Mouse (Mus musculus) heart, adult 2 months (tissue): ENCODE measurements around the gene Erc2. TPM values are rescaled to one million over a fixed set of nuclear protein-coding genes. Genes with fewer than 3 reads are reported as not detected.
A peak's percentile ranks its signal among the peaks of the same experiment; 100 is the strongest.

Source experiments
- DNase-seq, 2 experiments: peaks; one replicate each; pipeline ENCODE4 v3.0.0; 2021
- H3K27ac ChIP-seq: fragments of 200-600 bp; 2 replicates; pipeline ENCODE4 v1.8.1; 2022
- H3K27me3 ChIP-seq: fragments of 200-500 bp; 2 replicates; pipeline ENCODE4 v1.6.1; 2012; ENCODE audit warnings: mild to moderate bottlenecking, low read length, inconsistent platforms, mixed read lengths; ENCODE audit not compliant: control insufficient read depth, insufficient read depth
- H3K36me3 ChIP-seq: fragments of 200-500 bp; 2 replicates; pipeline ENCODE4 v1.6.1; 2012; ENCODE audit warnings: low read length, inconsistent platforms; ENCODE audit not compliant: control insufficient read depth, insufficient read depth
- H3K4me1 ChIP-seq: fragments of 200-500 bp; 2 replicates; pipeline ENCODE4 v1.6.1; 2011; ENCODE audit warnings: low read length; ENCODE audit not compliant: control insufficient read depth, insufficient read depth
- H3K4me3 ChIP-seq: fragments of 200-600 bp; 2 replicates; pipeline ENCODE4 v1.8.1; 2022
- H3K79me2 ChIP-seq: fragments of 200-500 bp; replicated peaks from 2 replicates; pipeline ENCODE4 v1.6.1; 2012; ENCODE audit warnings: mild to moderate bottlenecking, inconsistent platforms, low read length, moderate library complexity, mixed read lengths; ENCODE audit not compliant: control insufficient read depth, insufficient read depth
- H3K9ac ChIP-seq: fragments of 200-500 bp; 2 replicates; pipeline ENCODE4 v1.6.1; 2012; ENCODE audit warnings: low read depth, mild to moderate bottlenecking, control low read depth, inconsistent platforms, low read length, mixed read lengths
- CTCF ChIP-seq: fragments of 200-600 bp; IDR thresholded peaks from 2 replicates; pipeline ENCODE4 v1.8.1; 2022; ENCODE audit warnings: antibody characterized with exemption, mild to moderate bottlenecking, moderate library complexity
- EP300 ChIP-seq: fragments of 200-500 bp; IDR thresholded peaks from 2 replicates; pipeline ENCODE4 v1.6.1; 2011; ENCODE audit warnings: low read depth, low read length, control low read depth; ENCODE audit not compliant: insufficient read depth
- POLR2A ChIP-seq: fragments of 200-500 bp; IDR thresholded peaks from 2 replicates; pipeline ENCODE4 v1.6.1; 2011; ENCODE audit warnings: mild to moderate bottlenecking, low read depth, low read length, control low read depth; ENCODE audit not compliant: insufficient read depth
- WGBS: fragments of 180-500 bp; shearing (Covaris S2); methylation state at CpG from one replicate; pipeline ENCODE4 v1.1.7; 2018; 5-methylcytosine and 5-hydroxymethylcytosine counted together
- intact Hi-C: fragments of 180-260 bp; cut with DNase I; formaldehyde crosslinking; loops from one replicate; pipeline ENCODE4 v1.15.1; 2025
- polyA plus RNA-seq: library from polyadenylated mRNA; depleted of rRNA; stranded (reverse); fragments of >200 nt; gene quantifications from 2 replicates; pipeline ENCODE4 v1.2.3, GENCODE M21; 2012
- total RNA-seq, 2 experiments: library from RNA; stranded (reverse); gene quantifications; 2 replicates each; pipeline ENCODE4 v1.2.3; 2021

The Erc2 gene
- total and polyA plus RNA-seq, 3 experiments = 0.49 to 0.68 (median 0.64) TPM

DNA sequence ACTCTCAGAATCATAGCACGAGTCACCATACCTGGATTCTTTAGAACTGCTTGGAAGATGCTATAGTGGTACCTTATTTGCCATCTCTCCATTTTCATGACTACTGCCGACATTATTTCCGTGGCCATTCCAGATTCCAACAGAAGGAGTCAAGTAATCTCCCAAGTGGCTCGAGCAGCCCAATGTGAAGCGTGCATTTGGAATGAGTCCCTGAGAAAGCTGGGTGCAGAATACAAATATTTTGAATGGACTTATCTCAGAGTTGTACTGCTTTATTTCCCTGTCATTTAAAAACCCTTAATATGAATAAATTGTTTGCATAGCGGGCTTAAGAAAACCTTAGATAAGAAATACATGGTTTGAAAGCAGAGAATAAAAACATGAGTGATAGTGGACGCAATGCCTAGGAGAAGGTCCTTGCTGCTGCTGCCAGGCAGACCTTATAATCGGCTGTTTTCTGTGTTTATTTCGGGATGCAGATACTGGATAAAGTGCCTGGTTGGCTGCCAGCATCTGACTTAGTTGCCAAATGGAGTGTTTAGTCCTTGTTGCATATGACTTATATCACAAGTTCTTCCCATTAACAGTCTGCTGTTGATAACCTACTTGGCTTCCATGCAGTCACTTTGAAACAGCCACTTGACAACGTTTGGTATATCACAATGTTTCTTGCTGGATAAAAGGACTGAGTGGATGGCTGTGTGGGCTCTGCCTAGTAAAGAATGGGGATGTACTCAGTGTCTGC, 388.5 kb downstream of the Erc2 start:
- Histone ChIP-seq H3K4me1 (no peaks in the 10 kb centered on the region), H3K79me2 (no peaks in the 10 kb centered on the region), H3K36me3 (no peaks in the 10 kb centered on the region), H3K27me3 (no peaks in the 10 kb centered on the region), H3K27ac (no peak overlapping the region), H3K4me3 (no peak overlapping the region), H3K9ac (no peak overlapping the region)
- WGBS = 31% methylated on average over 10 of the region's 10 CpGs
- DNase-seq = peak; percentile 22
- TF ChIP-seq POLR2A = no peak
- TF ChIP-seq EP300 = no peak
- TF ChIP-seq CTCF = no peak
- intact Hi-C loops = no loop called here

GRCm38 (mm10) chr14:28023199-28023598, 401.0 kb downstream of the Erc2 start:
- Histone ChIP-seq H3K36me3 (no peaks in the 10 kb centered on the region), H3K79me2 (no peaks in the 10 kb centered on the region), H3K4me1 (no peaks in the 10 kb centered on the region), H3K4me3 (no peak overlapping the region), H3K9ac (no peak overlapping the region), H3K27me3 (0 out of 2 replicates have a peak, but pooled peaks cover 1% of the 10 kb centered on the region), H3K27ac (no peak overlapping the region)
- intact Hi-C loops = no loop called here
- DNase-seq = no peak
- TF ChIP-seq CTCF = no peak
- TF ChIP-seq POLR2A = no peak
- no peak for TF ChIP-seq EP300
- 84% methylated on average over 6 of the region's 6 CpGs for WGBS

- TF ChIP-seq CTCF = no peak
- no peak for TF ChIP-seq EP300
- no peak for TF ChIP-seq POLR2A
- Histone ChIP-seq H3K79me2 (no peaks in the 10 kb centered on the region), H3K4me1 (no peaks in the 10 kb centered on the region), H3K36me3 (no peaks in the 10 kb centered on the region), H3K27ac (no peak overlapping the region), H3K27me3 (no peaks in the 10 kb centered on the region), H3K4me3 (no peak overlapping the region), H3K9ac (no peak overlapping the region)
- WGBS = 79% methylated on average over 1 of the region's 1 CpGs
- no peak for DNase-seq
- intact Hi-C loops = no loop called here
These were observed 408.6 kb downstream of the Erc2 start for GRCm38 (mm10) chr14:28030870-28031269.

DNA sequence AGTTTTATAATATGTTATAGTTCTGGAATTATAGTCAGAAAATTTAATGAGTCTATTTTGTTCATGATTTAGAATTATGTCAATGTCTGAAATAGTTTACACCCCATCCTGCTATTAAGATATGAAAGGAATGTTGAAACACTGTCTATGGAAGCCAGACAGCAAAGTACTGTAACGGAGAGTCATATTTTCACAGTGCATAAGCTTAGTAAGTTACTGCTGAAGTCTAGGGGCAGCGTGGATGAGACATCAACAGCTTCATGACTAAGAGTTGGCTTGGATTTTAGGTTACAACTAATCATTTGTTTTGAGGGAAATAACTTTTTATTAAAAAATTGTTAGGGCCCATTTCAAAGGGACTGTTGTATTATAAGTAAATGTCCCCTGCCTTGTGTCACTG, 412.8 kb downstream of the Erc2 start:
- no peak for TF ChIP-seq EP300
- no peaks in the 10 kb centered on the region for H3K27me3 ChIP-seq
- intact Hi-C loops = no loop called here
- no peak overlapping the region for H3K27ac ChIP-seq
- H3K9ac ChIP-seq = no peak overlapping the region
- DNase-seq = no peak
- no peaks in the 10 kb centered on the region for H3K79me2 ChIP-seq
- H3K36me3 ChIP-seq = no peaks in the 10 kb centered on the region
- 62% methylated on average over 2 of the region's 2 CpGs for WGBS
- H3K4me1 ChIP-seq = no peaks in the 10 kb centered on the region
- H3K4me3 ChIP-seq = no peak overlapping the region

DNA sequence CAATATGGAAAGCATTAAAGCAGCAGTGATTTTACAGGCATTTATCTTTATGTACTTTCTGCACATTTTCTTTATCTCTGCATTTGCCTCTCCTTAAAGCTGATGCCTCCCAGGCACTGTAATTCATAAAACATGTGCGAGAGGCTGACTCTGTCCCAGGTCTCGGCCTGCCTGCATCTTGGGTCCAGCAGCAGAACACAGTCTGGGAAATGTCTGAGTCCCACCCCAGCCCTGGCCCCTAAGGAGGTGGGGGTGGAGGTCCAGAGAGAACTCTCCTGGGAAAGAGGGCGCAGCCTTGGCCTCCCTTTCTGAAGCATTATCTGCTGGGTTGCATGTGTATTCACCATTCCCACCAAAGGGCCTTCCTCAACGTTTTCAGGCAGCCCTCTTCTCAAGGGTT, 420.9 kb downstream of the Erc2 start:
- Histone ChIP-seq H3K4me3 (no peak overlapping the region), H3K36me3 (no peaks in the 10 kb centered on the region), H3K27me3 (no peaks in the 10 kb centered on the region), H3K4me1 (no peaks in the 10 kb centered on the region), H3K79me2 (no peaks in the 10 kb centered on the region), H3K9ac (no peak overlapping the region), H3K27ac (no peak overlapping the region)
- peak in 1 of 2 experiments; percentile 6 for DNase-seq
- intact Hi-C loops = no loop called here
- TF ChIP-seq CTCF (no peak), EP300 (no peak), POLR2A (no peak)
- WGBS = 66% methylated on average over 4 of the region's 4 CpGs

DNA sequence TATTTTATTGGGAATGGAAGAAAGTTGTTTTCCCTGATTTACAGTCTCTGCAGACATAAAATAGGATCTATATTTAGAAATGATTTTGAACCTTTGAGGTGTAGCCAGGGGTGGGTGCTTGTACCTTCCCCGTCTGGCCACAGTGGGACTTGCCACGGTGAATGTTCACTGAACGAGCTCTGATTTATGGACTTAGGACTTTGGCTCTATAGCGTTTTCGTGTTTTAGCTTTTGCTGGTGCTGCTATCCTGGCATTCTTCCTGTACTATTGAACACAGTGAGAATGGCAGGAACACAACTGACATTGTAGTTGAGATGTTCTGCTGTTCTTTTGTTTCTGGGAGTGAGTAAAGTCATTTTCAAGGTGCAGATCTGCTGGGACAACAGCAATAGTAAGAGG, 429.4 kb downstream of the Erc2 start:
- no peaks in the 10 kb centered on the region for H3K36me3 ChIP-seq
- no peaks in the 10 kb centered on the region for H3K4me1 ChIP-seq
- H3K27ac ChIP-seq = no peak overlapping the region
- no peak for DNase-seq
- H3K79me2 ChIP-seq = no peaks in the 10 kb centered on the region
- H3K4me3 ChIP-seq = no peak overlapping the region
- intact Hi-C loops = no loop called here
- TF ChIP-seq CTCF = no peak
- TF ChIP-seq EP300 = no peak
- no peak for TF ChIP-seq POLR2A
- H3K27me3 ChIP-seq = no peaks in the 10 kb centered on the region
- WGBS = 89% methylated on average over 5 of the region's 5 CpGs
- no peak overlapping the region for H3K9ac ChIP-seq
